Mouse (Mus musculus): ENCODE results near the gene Steap3.

Steap3 gene

GRCm38 (mm10) chr1:120250586-120250985 lies 21.9 kb downstream of the Steap3 start:
- DNase-seq (ENCODE audit: low spot score in 2 of 2) = no peak

GRCm38 (mm10) chr1:120249842-120250241 lies 22.7 kb downstream of the Steap3 start:
- DNase-seq (ENCODE audit: low spot score in 2 of 2) = no peak

- peak; percentile 16 to 31 for DNase-seq (ENCODE audit: low spot score in 2 of 2)
These were observed 24.3 kb downstream of the Steap3 start for GRCm38 (mm10) chr1:120248156-120248555.

GRCm38 (mm10) chr1:120247351-120247750 lies 25.2 kb downstream of the Steap3 start:
- DNase-seq (ENCODE audit: low spot score in 2 of 2) = no peak

GRCm38 (mm10) chr1:120246946-120247345 lies 25.6 kb downstream of the Steap3 start:
- DNase-seq (ENCODE audit: low spot score in 2 of 2) = no peak

GRCm38 (mm10) chr1:120245661-120246131 lies 26.8 kb downstream of the Steap3 start:
- DNase-seq (ENCODE audit: low spot score in 2 of 2) = peak; percentile 23 to 45

GRCm38 (mm10) chr1:120244646-120245045 lies 27.9 kb downstream of the Steap3 start:
- DNase-seq (ENCODE audit: low spot score in 2 of 2) = no peak

GRCm38 (mm10) chr1:120243987-120244386 lies 28.5 kb downstream of the Steap3 start:
- no peak for DNase-seq (ENCODE audit: low spot score in 2 of 2)

GRCm38 (mm10) chr1:120237068-120237467 lies 35.4 kb downstream of the Steap3 start:
- DNase-seq (ENCODE audit: low spot score in 2 of 2) = no peak

- DNase-seq (ENCODE audit: low spot score in 2 of 2) = peak; percentile 15 to 19
These were observed 36.1 kb downstream of the Steap3 start for GRCm38 (mm10) chr1:120236424-120236823.

- DNase-seq (ENCODE audit: low spot score in 2 of 2) = no peak
These were observed 36.8 kb downstream of the Steap3 start for GRCm38 (mm10) chr1:120235631-120236215.

GRCm38 (mm10) chr1:120232170-120232569 lies 40.3 kb downstream of the Steap3 start:
- DNase-seq (ENCODE audit: low spot score in 2 of 2) = no peak

GRCm38 (mm10) chr1:120231334-120231733 lies 41.2 kb downstream of the Steap3 start:
- peak; percentile 45 to 49 for DNase-seq (ENCODE audit: low spot score in 2 of 2)

- no peak for DNase-seq (ENCODE audit: low spot score in 2 of 2)
These were observed 42.6 kb downstream of the Steap3 start for GRCm38 (mm10) chr1:120229723-120230471.

- DNase-seq (ENCODE audit: low spot score in 2 of 2) = no peak
These were observed 48.9 kb downstream of the Steap3 start for GRCm38 (mm10) chr1:120223613-120224012.

GRCm38 (mm10) chr1:120221285-120221684 lies 51.2 kb downstream of the Steap3 start:
- no peak for DNase-seq (ENCODE audit: low spot score in 2 of 2)

GRCm38 (mm10) chr1:120220841-120221240 lies 51.7 kb downstream of the Steap3 start:
- DNase-seq (ENCODE audit: low spot score in 2 of 2) = no peak

- DNase-seq (ENCODE audit: low spot score in 2 of 2) = no peak
These were observed 63.8 kb downstream of the Steap3 start for GRCm38 (mm10) chr1:120208502-120209230.

GRCm38 (mm10) chr1:120207568-120207967 lies 64.9 kb downstream of the Steap3 start:
- DNase-seq (ENCODE audit: low spot score in 2 of 2) = peak; percentile 38 to 50

- no peak for DNase-seq (ENCODE audit: low spot score in 2 of 2)
These were observed 67.7 kb downstream of the Steap3 start for GRCm38 (mm10) chr1:120204834-120205233.

- no peak for DNase-seq (ENCODE audit: low spot score in 2 of 2)
These were observed 68.7 kb downstream of the Steap3 start for GRCm38 (mm10) chr1:120203836-120204235.

- DNase-seq (ENCODE audit: low spot score in 2 of 2) = no peak
These were observed 70.0 kb downstream of the Steap3 start for GRCm38 (mm10) chr1:120202542-120202941.

- no peak for DNase-seq (ENCODE audit: low spot score in 2 of 2)
These were observed 73.6 kb downstream of the Steap3 start for GRCm38 (mm10) chr1:120198942-120199341.

Data from right cerebral cortex, adult 2 months (tissue).